Mouse (Mus musculus) regulatory T cell (primary cell): ENCODE measurements around the gene Casq2.

Experiments used
- in situ Hi-C: fragments of 300-600 bp; cut with MboI, MseI; formaldehyde crosslinking; loops from one replicate; pipeline ENCODE4 v1.15.1; 2025; ENCODE audit warnings: high pct_unique_total_duplicates

The Casq2 gene

GRCm38 (mm10) chr3:102192621-102193020, 106.4 kb downstream of the Casq2 start:
- in situ Hi-C loops, result no loop called here

- in situ Hi-C loops, result no loop called here
These were observed 107.5 kb downstream of the Casq2 start for GRCm38 (mm10) chr3:102193488-102194290.

GRCm38 (mm10) chr3:102194291-102195051, 108.3 kb downstream of the Casq2 start:
- in situ Hi-C loops, result no loop called here

- in situ Hi-C loops, result no loop called here
These were observed 109.5 kb downstream of the Casq2 start for GRCm38 (mm10) chr3:102195762-102196161.
